Mouse (Mus musculus) C2C12 (cell line): ENCODE results near the gene Cped1.

Source experiments
- CTCF ChIP-seq: IDR thresholded peaks from one replicate; pipeline ENCODE4 v1.5.1; 2011; ENCODE audit not compliant: control insufficient read depth, insufficient read depth, insufficient read length
- MAX ChIP-seq: IDR thresholded peaks from one replicate; pipeline ENCODE4 v1.6.1; 2011; ENCODE audit warnings: mild to moderate bottlenecking, control low read depth
- USF1 ChIP-seq: IDR thresholded peaks from one replicate; pipeline ENCODE4 v1.6.1; 2011; ENCODE audit warnings: low read depth, mild to moderate bottlenecking, control low read depth, moderate library complexity

DNA sequence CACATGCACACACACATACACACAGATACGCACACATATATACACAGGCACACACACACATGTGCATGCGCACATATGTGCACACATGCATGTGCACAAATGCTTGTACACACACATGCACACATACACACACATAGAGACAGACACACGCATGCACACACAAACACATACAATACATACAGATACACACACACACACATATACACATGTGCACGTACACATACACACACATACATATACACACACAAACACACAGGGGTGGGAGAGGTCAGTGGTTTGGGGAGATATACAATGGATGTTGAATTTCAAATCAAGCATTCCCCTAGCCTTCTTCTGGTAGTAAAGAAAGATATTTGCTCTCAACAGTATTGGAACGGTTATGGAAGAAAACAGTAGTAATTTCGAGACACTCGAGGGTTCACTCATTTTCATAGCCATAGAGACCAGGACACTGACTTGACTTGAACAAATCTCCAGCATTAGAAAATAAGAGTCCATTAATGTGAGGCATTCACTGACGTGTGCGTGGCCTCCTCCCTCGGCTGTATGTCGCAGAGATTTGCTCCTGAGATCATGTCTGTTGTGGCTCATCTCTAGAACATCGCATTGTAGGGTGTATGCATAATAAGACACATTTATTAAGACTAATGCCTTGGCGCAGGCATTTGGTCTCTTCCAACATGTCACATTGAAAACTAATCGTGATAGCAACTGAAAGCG lies 85.0 kb downstream of the Cped1 start:
- TF ChIP-seq CTCF, result no peak
- no peak for TF ChIP-seq USF1
- no peak for TF ChIP-seq MAX
